Mouse (Mus musculus): ENCODE results near the gene Pcdh15. TPM values are rescaled to one million over a fixed set of nuclear protein-coding genes. Genes with fewer than 3 reads are reported as not detected.

Gene Pcdh15
- polyA plus RNA-seq, 1 experiment, result 0.37 TPM

- Histone ChIP-seq H3K4me1 (ENCODE audit: control insufficient read depth, insufficient read depth, low read length) (no peaks in the 10 kb centered on the region), H3K4me3 (ENCODE audit: insufficient read depth, low read length) (no peak overlapping the region), H3K27ac (ENCODE audit: insufficient read depth, low read length) (no peak overlapping the region)
- no peak for TF ChIP-seq CTCF (IDR thresholded peaks at IDR 0.05; ENCODE audit: borderline replicate concordance, insufficient read depth, low read length)
- no peak for TF ChIP-seq POLR2A (IDR thresholded peaks at IDR 0.05; ENCODE audit: low read depth, low read length)
Measured at GRCm38 (mm10) chr10:74513743-74514142, 1414.6 kb downstream of the Pcdh15 start.

GRCm38 (mm10) chr10:74538371-74538770, 1439.2 kb downstream of the Pcdh15 start:
- Histone ChIP-seq H3K4me1 (ENCODE audit: control insufficient read depth, insufficient read depth, low read length) (no peaks in the 10 kb centered on the region), H3K27ac (ENCODE audit: insufficient read depth, low read length) (no peak overlapping the region), H3K4me3 (ENCODE audit: insufficient read depth, low read length) (no peak overlapping the region)
- no peak for TF ChIP-seq POLR2A (IDR thresholded peaks at IDR 0.05; ENCODE audit: low read depth, low read length)
- TF ChIP-seq CTCF (IDR thresholded peaks at IDR 0.05; ENCODE audit: borderline replicate concordance, insufficient read depth, low read length), result no peak

- H3K4me3 ChIP-seq (ENCODE audit: insufficient read depth, low read length), result no peak overlapping the region
- H3K27ac ChIP-seq (ENCODE audit: insufficient read depth, low read length), result no peak overlapping the region
- no peaks in the 10 kb centered on the region for H3K4me1 ChIP-seq (ENCODE audit: control insufficient read depth, insufficient read depth, low read length)
- TF ChIP-seq CTCF (IDR thresholded peaks at IDR 0.05; ENCODE audit: borderline replicate concordance, insufficient read depth, low read length) (no peak), POLR2A (IDR thresholded peaks at IDR 0.05; ENCODE audit: low read depth, low read length) (no peak)
Measured at GRCm38 (mm10) chr10:74555326-74555725, 1456.2 kb downstream of the Pcdh15 start.

GRCm38 (mm10) chr10:74569603-74570002, 1470.5 kb downstream of the Pcdh15 start:
- no peak for TF ChIP-seq CTCF (IDR thresholded peaks at IDR 0.05; ENCODE audit: borderline replicate concordance, insufficient read depth, low read length)
- TF ChIP-seq POLR2A (IDR thresholded peaks at IDR 0.05; ENCODE audit: low read depth, low read length), result no peak
- Histone ChIP-seq H3K27ac (ENCODE audit: insufficient read depth, low read length) (no peak overlapping the region), H3K4me1 (ENCODE audit: control insufficient read depth, insufficient read depth, low read length) (no peaks in the 10 kb centered on the region), H3K4me3 (ENCODE audit: insufficient read depth, low read length) (no peak overlapping the region)

- no peak for TF ChIP-seq POLR2A (IDR thresholded peaks at IDR 0.05; ENCODE audit: low read depth, low read length)
- no peak for TF ChIP-seq CTCF (IDR thresholded peaks at IDR 0.05; ENCODE audit: borderline replicate concordance, insufficient read depth, low read length)
- no peak overlapping the region for H3K4me3 ChIP-seq (ENCODE audit: insufficient read depth, low read length)
- no peak overlapping the region for H3K27ac ChIP-seq (ENCODE audit: insufficient read depth, low read length)
- no peaks in the 10 kb centered on the region for H3K4me1 ChIP-seq (ENCODE audit: control insufficient read depth, insufficient read depth, low read length)
Measured at GRCm38 (mm10) chr10:74579924-74580323, 1480.8 kb downstream of the Pcdh15 start.

GRCm38 (mm10) chr10:74591799-74592198, 1492.7 kb downstream of the Pcdh15 start:
- TF ChIP-seq POLR2A (IDR thresholded peaks at IDR 0.05; ENCODE audit: low read depth, low read length), result no peak
- TF ChIP-seq CTCF (IDR thresholded peaks at IDR 0.05; ENCODE audit: borderline replicate concordance, insufficient read depth, low read length), result no peak

GRCm38 (mm10) chr10:74607683-74608082, 1508.5 kb downstream of the Pcdh15 start:
- no peak overlapping the region for H3K4me3 ChIP-seq (ENCODE audit: insufficient read depth, low read length)
- H3K4me1 ChIP-seq (ENCODE audit: control insufficient read depth, insufficient read depth, low read length), result no peaks in the 10 kb centered on the region
- no peak overlapping the region for H3K27ac ChIP-seq (ENCODE audit: insufficient read depth, low read length)
- TF ChIP-seq CTCF (IDR thresholded peaks at IDR 0.05; ENCODE audit: borderline replicate concordance, insufficient read depth, low read length) (no peak), POLR2A (IDR thresholded peaks at IDR 0.05; ENCODE audit: low read depth, low read length) (no peak)

More at GRCm38 (mm10) chr10:74591799-74592198, 1492.7 kb downstream of the Pcdh15 start:
- H3K4me3 ChIP-seq (ENCODE audit: insufficient read depth, low read length), result no peak overlapping the region
- H3K4me1 ChIP-seq (ENCODE audit: control insufficient read depth, insufficient read depth, low read length), result no peaks in the 10 kb centered on the region
- no peak overlapping the region for H3K27ac ChIP-seq (ENCODE audit: insufficient read depth, low read length)

- no peak overlapping the region for H3K27ac ChIP-seq (ENCODE audit: insufficient read depth, low read length)
- H3K4me3 ChIP-seq (ENCODE audit: insufficient read depth, low read length), result no peak overlapping the region
- TF ChIP-seq POLR2A (IDR thresholded peaks at IDR 0.05; ENCODE audit: low read depth, low read length), result no peak
- TF ChIP-seq CTCF (IDR thresholded peaks at IDR 0.05; ENCODE audit: borderline replicate concordance, insufficient read depth, low read length), result no peak
- H3K4me1 ChIP-seq (ENCODE audit: control insufficient read depth, insufficient read depth, low read length), result no peaks in the 10 kb centered on the region
Measured at GRCm38 (mm10) chr10:74621837-74622236, 1522.7 kb downstream of the Pcdh15 start.

GRCm38 (mm10) chr10:74625715-74626114, 1526.6 kb downstream of the Pcdh15 start:
- Histone ChIP-seq H3K27ac (ENCODE audit: insufficient read depth, low read length) (no peak overlapping the region), H3K4me3 (ENCODE audit: insufficient read depth, low read length) (no peak overlapping the region), H3K4me1 (ENCODE audit: control insufficient read depth, insufficient read depth, low read length) (no peaks in the 10 kb centered on the region)
- TF ChIP-seq POLR2A (IDR thresholded peaks at IDR 0.05; ENCODE audit: low read depth, low read length), result no peak
- TF ChIP-seq CTCF (IDR thresholded peaks at IDR 0.05; ENCODE audit: borderline replicate concordance, insufficient read depth, low read length), result no peak

- no peak overlapping the region for H3K4me3 ChIP-seq (ENCODE audit: insufficient read depth, low read length)
- TF ChIP-seq CTCF (IDR thresholded peaks at IDR 0.05; ENCODE audit: borderline replicate concordance, insufficient read depth, low read length) (no peak), POLR2A (IDR thresholded peaks at IDR 0.05; ENCODE audit: low read depth, low read length) (no peak)
- no peak overlapping the region for H3K27ac ChIP-seq (ENCODE audit: insufficient read depth, low read length)
- no peaks in the 10 kb centered on the region for H3K4me1 ChIP-seq (ENCODE audit: control insufficient read depth, insufficient read depth, low read length)
Measured at GRCm38 (mm10) chr10:74626596-74626995, 1527.5 kb downstream of the Pcdh15 start.

- Histone ChIP-seq H3K4me1 (ENCODE audit: control insufficient read depth, insufficient read depth, low read length) (no peaks in the 10 kb centered on the region), H3K27ac (ENCODE audit: insufficient read depth, low read length) (no peak overlapping the region), H3K4me3 (ENCODE audit: insufficient read depth, low read length) (no peak overlapping the region)
- TF ChIP-seq POLR2A (IDR thresholded peaks at IDR 0.05; ENCODE audit: low read depth, low read length) (no peak), CTCF (IDR thresholded peaks at IDR 0.05; ENCODE audit: borderline replicate concordance, insufficient read depth, low read length) (no peak)
Measured at GRCm38 (mm10) chr10:74631314-74631713, 1532.2 kb downstream of the Pcdh15 start.
